In the genomic region with DNA sequence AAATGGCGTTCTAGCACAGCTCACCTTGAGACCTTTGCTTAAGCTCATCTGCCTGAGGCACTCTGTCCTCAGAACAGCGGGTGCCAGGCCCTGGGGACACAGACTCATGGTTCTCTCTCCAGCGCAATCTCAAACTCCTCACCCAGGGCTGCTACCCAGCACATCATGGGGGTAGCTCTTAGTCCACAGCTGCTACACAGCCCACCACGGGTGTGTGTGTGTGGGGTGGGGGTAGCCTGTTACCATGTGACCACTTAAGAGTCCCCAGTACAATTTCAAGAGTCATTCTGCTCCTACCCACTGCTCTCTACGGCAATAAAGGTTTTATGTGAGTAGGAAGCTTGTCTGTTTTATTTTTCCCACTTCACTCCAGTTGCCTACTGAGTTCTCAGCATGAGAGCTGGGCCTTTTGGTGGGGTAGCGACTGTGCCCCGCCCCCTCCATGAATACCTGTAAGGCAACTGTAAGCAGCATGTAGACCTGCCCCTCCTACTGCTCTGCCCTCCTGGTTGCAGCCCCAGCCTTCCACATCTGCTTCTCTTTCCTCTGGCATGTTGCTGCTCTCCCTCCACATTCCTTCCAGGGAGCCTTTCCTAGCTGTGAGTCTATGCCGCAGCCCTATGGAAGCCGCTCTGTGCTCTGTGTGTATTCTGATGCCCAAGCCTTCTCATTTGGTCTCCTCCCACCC, we compare ENCODE assay signal across 33 mouse cellular contexts. TPM values are rescaled to one million over a fixed set of nuclear protein-coding genes. Genes with fewer than 3 reads are reported as not detected.
DNase-seq lines count a peak whose midpoint lies in the region; ATAC-seq and TF ChIP-seq lines count a peak whose summit lies in the region.
"Had no signal": no experiment of that assay in that cellular context is flagged by ENCODE, and none has a peak within 500 bp of the region (broad histone marks: within the 10 kb centered on the region; RNA-seq: fewer than 3 reads in every experiment).

No protein-coding gene starts in this region.

- WGBS in heart, adult 2 months = 46% methylated on average over 9 of the region's 9 CpGs
- WGBS in heart, embryonic 14.5 days = 40% methylated on average over 9 of the region's 9 CpGs
- 40% methylated on average over 9 of the region's 9 CpGs for WGBS in heart, postnatal 0 days
- WGBS in limb, embryonic 14.5 days = 21% methylated on average over 9 of the region's 9 CpGs

- no peak for TF ChIP-seq CTCF in heart, adult 2 months (IDR thresholded peaks at IDR 0.05)
- no peak for TF ChIP-seq CTCF in heart, postnatal 0 days (IDR thresholded peaks at IDR 0.05; ENCODE audit: low read depth)

- no peaks in the 10 kb centered on the region for H3K36me3 ChIP-seq in heart, adult 2 months (ENCODE audit: control insufficient read depth, insufficient read depth, low read length)
- peaks cover 38% of the 10 kb centered on the region for H3K36me3 ChIP-seq in heart, embryonic 14.5 days (ENCODE audit: control insufficient read depth, insufficient read depth, low read length)
- peaks cover 35% of the 10 kb centered on the region for H3K36me3 ChIP-seq in heart, postnatal 0 days (replicated peaks; ENCODE audit: control insufficient read depth, insufficient read depth, low read length)
- H3K36me3 ChIP-seq in limb, embryonic 14.5 days (ENCODE audit: control insufficient read depth, insufficient read depth, low read length) = no peaks in the 10 kb centered on the region
- H3K36me3 ChIP-seq: midbrain, embryonic 13.5 days had no signal

- TF ChIP-seq POLR2A in heart, adult 2 months (IDR thresholded peaks at IDR 0.05; ENCODE audit: insufficient read depth, low read depth, low read length) = no peak
- no peak for TF ChIP-seq POLR2A in limb, embryonic 14.5 days (IDR thresholded peaks at IDR 0.05; ENCODE audit: borderline replicate concordance, extremely low read depth, insufficient read depth, insufficient read length)

- DNase-seq in heart, adult 2 months = no peak
- no peak for DNase-seq in heart, adult 18-20 months
- DNase-seq in heart, postnatal 4 days = no peak
- no peak for DNase-seq in heart, postnatal 0 days (ENCODE audit: low spot score)
- DNase-seq in limb, embryonic 14.5 days (ENCODE audit: low spot score) = no peak
- DNase-seq in adrenal gland, adult 8-10 months = no peak
- no peak for DNase-seq in adrenal gland, adult (ENCODE audit: inconsistent age in 2 of 2, low spot score in 1 of 2)
- DNase-seq: adrenal gland, postnatal 36 days; cerebellum, adult 2 months; cerebellum, postnatal 14 days; gastrocnemius, postnatal 25 days; kidney, postnatal 14 days; layer of hippocampus, adult 9-11 months; liver; lung, adult 2 months; lung, postnatal 10 days; right cerebral cortex, adult 18-20 months; spleen, adult 18-20 months; thymus, postnatal 25 days had no signal

- no peak overlapping the region for H3K4me3 ChIP-seq in heart, adult 2 months
- H3K4me3 ChIP-seq in heart, embryonic 14.5 days (ENCODE audit: control insufficient read depth in 1 of 2, insufficient read depth in 1 of 2, low read depth in 1 of 2, low read length in 2 of 2) = no peak overlapping the region
- H3K4me3 ChIP-seq in heart, postnatal 0 days (ENCODE audit: low read depth, low read length) = no peak overlapping the region
- H3K4me3 ChIP-seq in limb, embryonic 14.5 days (replicated peaks; ENCODE audit: low read length) = no peak overlapping the region
- H3K4me3 ChIP-seq: erythroblast, embryonic 14.5 days; midbrain, embryonic 13.5 days had no signal

- no peaks in the 10 kb centered on the region for H3K9me3 ChIP-seq in heart, embryonic 14.5 days (ENCODE audit: control insufficient read depth, low read length)
- H3K9me3 ChIP-seq in heart, postnatal 0 days (replicated peaks; ENCODE audit: control insufficient read depth, low read length) = no peaks in the 10 kb centered on the region
- H3K9me3 ChIP-seq in limb, embryonic 14.5 days (ENCODE audit: control insufficient read depth, low read length) = no peaks in the 10 kb centered on the region
- H3K9me3 ChIP-seq: midbrain, embryonic 13.5 days had no signal

- ATAC-seq in heart, embryonic 14.5 days (ENCODE audit: insufficient number of reproducible peaks, insufficient read depth, low FRiP score, low read depth) = no peak
- ATAC-seq in heart, postnatal 0 days (ENCODE audit: insufficient read depth, low read depth) = no peak; the same call in 1 of the 2 replicates
- peak; percentile 27; the same call in 1 of the 2 replicates for ATAC-seq in limb, embryonic 14.5 days (ENCODE audit: low FRiP score, low read depth)
- ATAC-seq: forebrain, embryonic 16.5 days; intestine, postnatal 0 days; midbrain, embryonic 13.5 days; Patski had no signal

- TF ChIP-seq EP300 in heart, adult 2 months (IDR thresholded peaks at IDR 0.05; ENCODE audit: insufficient read depth, low read depth, low read length) = no peak
- TF ChIP-seq EP300 in heart, postnatal 0 days (IDR thresholded peaks at IDR 0.05; ENCODE audit: low read depth) = no peak

- H3K4me1 ChIP-seq in heart, adult 2 months (ENCODE audit: control insufficient read depth, insufficient read depth, low read length) = peaks cover 4% of the 10 kb centered on the region; the same call in 1 of the 2 replicates
- H3K4me1 ChIP-seq in heart, embryonic 14.5 days (ENCODE audit: control insufficient read depth in 2 of 2, insufficient read depth in 2 of 2, low read length in 2 of 2) = peaks cover 48 to 52% of the 10 kb centered on the region in 2 experiments
- H3K4me1 ChIP-seq in heart, postnatal 0 days (ENCODE audit: control insufficient read depth, insufficient read depth) = peaks cover 46% of the 10 kb centered on the region
- peaks cover 11% of the 10 kb centered on the region for H3K4me1 ChIP-seq in limb, embryonic 14.5 days (ENCODE audit: control insufficient read depth, insufficient read depth, low read length)

- intact Hi-C loops in heart, adult 2 months (cut with DNase I) = no loop called here

- H3K79me2 ChIP-seq in heart, adult 2 months (replicated peaks; ENCODE audit: control insufficient read depth, insufficient read depth, low read length) = no peaks in the 10 kb centered on the region

- H3K27me3 ChIP-seq in heart, adult 2 months (ENCODE audit: control insufficient read depth, insufficient read depth, low read length) = no peaks in the 10 kb centered on the region
- no peaks in the 10 kb centered on the region for H3K27me3 ChIP-seq in heart, embryonic 14.5 days (ENCODE audit: control insufficient read depth, insufficient read depth, low read length)
- H3K27me3 ChIP-seq in heart, postnatal 0 days (ENCODE audit: control insufficient read depth, insufficient read depth, low read length) = no peaks in the 10 kb centered on the region
- no peaks in the 10 kb centered on the region for H3K27me3 ChIP-seq in limb, embryonic 14.5 days (ENCODE audit: control insufficient read depth, insufficient read depth, low read length)
- H3K27me3 ChIP-seq: midbrain, embryonic 13.5 days had no signal

- no peak overlapping the region for H3K4me2 ChIP-seq in heart, embryonic 14.5 days (ENCODE audit: low read length)
- no peak overlapping the region for H3K4me2 ChIP-seq in heart, postnatal 0 days (ENCODE audit: low read depth, low read length)
- H3K4me2 ChIP-seq in limb, embryonic 14.5 days (replicated peaks; ENCODE audit: low read depth, low read length, severe bottlenecking) = no peak overlapping the region
- H3K4me2 ChIP-seq: hindbrain, embryonic 14.5 days; midbrain, embryonic 13.5 days had no signal

- H3K9ac ChIP-seq in heart, adult 2 months (ENCODE audit: low read depth, low read length) = no peak overlapping the region
- H3K9ac ChIP-seq in heart, embryonic 14.5 days (ENCODE audit: low read length) = peak overlapping the region; percentile 53; the same call in 1 of the 2 replicates
- no peak overlapping the region for H3K9ac ChIP-seq in heart, postnatal 0 days (replicated peaks; ENCODE audit: low read depth, low read length)
- H3K9ac ChIP-seq in limb, embryonic 14.5 days (ENCODE audit: low read depth, low read length, severe bottlenecking) = no peak overlapping the region
- H3K9ac ChIP-seq: hindbrain, embryonic 14.5 days; liver, embryonic 14.5 days; midbrain, embryonic 13.5 days had no signal

- peak overlapping the region; percentile 81 for H3K27ac ChIP-seq in heart, adult 2 months
- peak overlapping the region; percentile 6 to 86; a peak in 3 of 4 replicates for H3K27ac ChIP-seq in heart, embryonic 14.5 days (replicated peaks in 1 of 2; ENCODE audit: control insufficient read depth in 1 of 2, insufficient read depth in 1 of 2, low read depth in 2 of 2, low read length in 2 of 2)
- H3K27ac ChIP-seq in heart, postnatal 0 days (ENCODE audit: low read depth) = peak overlapping the region; percentile 66
- no peak overlapping the region for H3K27ac ChIP-seq in limb, embryonic 14.5 days (replicated peaks; ENCODE audit: low read depth, low read length)
- H3K27ac ChIP-seq: hindbrain, embryonic 14.5 days; liver, embryonic 14.5 days; macrophage; midbrain, embryonic 13.5 days had no signal

RNA-seq across cellular contexts. Expression of gene Adprhl1, which starts 24.9 kb away (rescaled TPM):
- 100 to 1,000 TPM; 587 to 599 TPM for total RNA-seq in heart, adult 2 months (2021)
- 371 and 464 TPM in 2 replicates for polyA plus RNA-seq in heart, adult 2 months (2012; rRNA removed)
- total RNA-seq in heart, adult 18-20 months (2021) = 100 to 1,000 TPM; 577 to 637 TPM
- polyA plus RNA-seq in heart, embryonic 14.5 days (2014; fragmentation: Nextera tagmentation; extraction: Ambion mirVana) = 225 and 239 TPM in 2 replicates
- total RNA-seq in heart, postnatal 4 days (2021) = 100 to 1,000 TPM; 376 to 389 TPM
- total RNA-seq in heart, postnatal 0 days (2014; rRNA removed; ENCODE audit: low replicate concordance) = 252 and 255 TPM in 2 replicates
- 317 and 337 TPM in 2 replicates for polyA plus RNA-seq in heart, postnatal 0 days (2015; fragmentation: Nextera tagmentation; extraction: Ambion mirVana)
- 3.2 and 4.1 TPM in 2 replicates for polyA plus RNA-seq in limb, embryonic 14.5 days (2012; rRNA removed)
- polyA plus RNA-seq in limb, embryonic 14.5 days (2014; fragmentation: Nextera tagmentation; extraction: Ambion mirVana) = 4.3 and 5.0 TPM in 2 replicates
- total RNA-seq in adrenal gland, adult 8-10 months (2022) = 1 to 10 TPM in 3 of 4 experiments, under 1 TPM in 1; 0.34 to 3.9 (median 1.6) TPM
- total RNA-seq: hematopoietic stem cell, adult 5-6 weeks; megakaryocyte-erythroid progenitor cell, adult 5-6 weeks; MEL had no signal
- polyA plus RNA-seq: erythroblast, embryonic 14.5 days; forebrain, embryonic 11.5 days; forebrain, embryonic 16.5 days; hindbrain, embryonic 14.5 days; intestine, postnatal 0 days; kidney, embryonic 14.5 days; liver, embryonic 14.5 days had no signal

RNA-seq across cellular contexts. Expression of gene Grtp1, which starts 28.6 kb away (rescaled TPM):
- total RNA-seq in heart, adult 2 months (2021) = 1 to 10 TPM; 3.9 to 5.1 TPM
- polyA plus RNA-seq in heart, adult 2 months (2012; rRNA removed) = 3.8 and 5.6 TPM in 2 replicates
- 1 to 10 TPM; 4.9 to 5.1 TPM for total RNA-seq in heart, adult 18-20 months (2021)
- polyA plus RNA-seq in heart, embryonic 14.5 days (2014; fragmentation: Nextera tagmentation; extraction: Ambion mirVana) = 19.6 and 21.3 TPM in 2 replicates
- 1 to 10 TPM; 6.1 TPM for total RNA-seq in heart, postnatal 4 days (2021)
- 4.4 and 9.9 TPM in 2 replicates for total RNA-seq in heart, postnatal 0 days (2014; rRNA removed; ENCODE audit: low replicate concordance)
- 10.0 and 11.9 TPM in 2 replicates for polyA plus RNA-seq in heart, postnatal 0 days (2015; fragmentation: Nextera tagmentation; extraction: Ambion mirVana)
- 9.5 and 11.3 TPM in 2 replicates for polyA plus RNA-seq in limb, embryonic 14.5 days (2012; rRNA removed)
- 15.7 and 16.0 TPM in 2 replicates for polyA plus RNA-seq in limb, embryonic 14.5 days (2014; fragmentation: Nextera tagmentation; extraction: Ambion mirVana)
- total RNA-seq in adrenal gland, adult 8-10 months (2022) = 10 to 100 TPM; 15.0 to 30.3 (median 18.9) TPM

RNA-seq across cellular contexts. Expression of gene Dcun1d2, which starts 58.9 kb away (rescaled TPM):
- 10 to 100 TPM; 63.1 to 64.6 TPM for total RNA-seq in heart, adult 2 months (2021)
- polyA plus RNA-seq in heart, adult 2 months (2012; rRNA removed) = 52.1 and 74.2 TPM in 2 replicates
- 10 to 100 TPM; 64.4 to 68.7 TPM for total RNA-seq in heart, adult 18-20 months (2021)
- polyA plus RNA-seq in heart, embryonic 14.5 days (2014; fragmentation: Nextera tagmentation; extraction: Ambion mirVana) = 30.4 and 30.9 TPM in 2 replicates
- total RNA-seq in heart, postnatal 4 days (2021) = 10 to 100 TPM; 27.8 to 29.5 TPM
- total RNA-seq in heart, postnatal 0 days (2014; rRNA removed; ENCODE audit: low replicate concordance) = 31.8 and 37.7 TPM in 2 replicates
- 27.8 and 30.5 TPM in 2 replicates for polyA plus RNA-seq in heart, postnatal 0 days (2015; fragmentation: Nextera tagmentation; extraction: Ambion mirVana)
- 32.5 and 35.6 TPM in 2 replicates for polyA plus RNA-seq in limb, embryonic 14.5 days (2012; rRNA removed)
- 30.5 and 32.6 TPM in 2 replicates for polyA plus RNA-seq in limb, embryonic 14.5 days (2014; fragmentation: Nextera tagmentation; extraction: Ambion mirVana)
- 10 to 100 TPM; 30.6 to 36.7 (median 33.9) TPM for total RNA-seq in adrenal gland, adult 8-10 months (2022)

RNA-seq across cellular contexts. Expression of gene Tmco3, which starts 58.9 kb away (rescaled TPM):
- 10 to 100 TPM; 24.4 to 29.4 TPM for total RNA-seq in heart, adult 2 months (2021)
- polyA plus RNA-seq in heart, adult 2 months (2012; rRNA removed) = 29.1 and 30.0 TPM in 2 replicates
- 10 to 100 TPM; 27.4 to 28.2 TPM for total RNA-seq in heart, adult 18-20 months (2021)
- 37.2 and 39.6 TPM in 2 replicates for polyA plus RNA-seq in heart, embryonic 14.5 days (2014; fragmentation: Nextera tagmentation; extraction: Ambion mirVana)
- total RNA-seq in heart, postnatal 4 days (2021) = 10 to 100 TPM; 21.7 to 21.9 TPM
- 9.0 and 10.8 TPM in 2 replicates for total RNA-seq in heart, postnatal 0 days (2014; rRNA removed; ENCODE audit: low replicate concordance)
- polyA plus RNA-seq in heart, postnatal 0 days (2015; fragmentation: Nextera tagmentation; extraction: Ambion mirVana) = 16.7 and 18.3 TPM in 2 replicates
- polyA plus RNA-seq in limb, embryonic 14.5 days (2012; rRNA removed) = 39.4 and 43.6 TPM in 2 replicates
- 47.0 and 50.6 TPM in 2 replicates for polyA plus RNA-seq in limb, embryonic 14.5 days (2014; fragmentation: Nextera tagmentation; extraction: Ambion mirVana)
- total RNA-seq in adrenal gland, adult 8-10 months (2022) = 10 to 100 TPM; 36.3 to 54.7 (median 46.7) TPM

Comparison
In these comparisons a context has a peak if more than half of its experiments do, and no peak if none do; other contexts are left out.
1. RNA of gene Adprhl1, which starts 24.9 kb away (total RNA-seq): 577 to 637 TPM in heart, adult 18-20 months, 587 to 599 TPM in heart, adult 2 months, 376 to 389 TPM in heart, postnatal 4 days and 252 to 255 TPM in heart, postnatal 0 days; 0.34 to 3.9 TPM in adrenal gland, adult 8-10 months; every median in the first group is over 10 times any median in the second.